Mouse (Mus musculus): ENCODE measurements around the gene Dydc1.

- TF ChIP-seq CTCF (conservative IDR thresholded peaks at IDR 0.05; ENCODE audit: low read length) (no peak), NANOG (IDR thresholded peaks at IDR 0.05; ENCODE audit: borderline replicate concordance, low read length) (no peak), POU5F1 (IDR thresholded peaks at IDR 0.05; ENCODE audit: borderline replicate concordance, low read length) (no peak)
Measured at GRCm38 (mm10) chr14:41030989-41031513, 41.7 kb upstream of the Dydc1 start.
